Mouse (Mus musculus) common myeloid progenitor, adult 5-6 weeks (primary cell): ENCODE results near the gene Carnmt1. TPM values are rescaled to one million over a fixed set of nuclear protein-coding genes. Genes with fewer than 3 reads are reported as not detected.

Experiments used
- ATAC-seq: replicated peaks from 2 replicates; pipeline ENCODE4 v1.8.0; 2016; ENCODE audit warnings: low read depth, mild to moderate bottlenecking, moderate TSS enrichment, inconsistent platforms; ENCODE audit not compliant: poor library complexity, severe bottlenecking
- total RNA-seq: library from RNA; stranded (forward); fragments of 200-1000, 187-1606 nt; gene quantifications from 2 replicates; pipeline ENCODE4 v1.2.3, GENCODE M21; 2017

Gene Carnmt1
- total RNA-seq, 1 experiment from 2014 or later: 44.7 TPM

DNA sequence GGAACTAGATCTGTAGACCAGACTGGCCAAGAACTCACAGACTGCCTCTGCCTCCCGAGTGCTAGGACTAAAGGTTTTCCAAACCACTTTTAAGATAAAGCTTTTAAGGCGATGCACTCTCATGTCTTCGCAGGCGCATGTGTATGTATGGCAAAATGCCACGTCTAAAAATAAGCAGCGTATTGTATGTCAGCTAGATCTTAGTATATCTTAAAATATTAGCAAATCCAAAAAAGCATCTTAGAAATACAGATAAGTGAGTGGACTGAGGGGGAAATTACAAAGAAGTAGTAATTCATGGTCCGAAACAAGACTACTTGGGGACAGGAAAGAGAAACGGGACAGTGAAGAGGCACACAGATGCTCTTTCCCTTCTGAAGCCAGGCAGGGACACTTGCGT is 41.0 kb downstream of the Carnmt1 start:
- no peak for ATAC-seq

DNA sequence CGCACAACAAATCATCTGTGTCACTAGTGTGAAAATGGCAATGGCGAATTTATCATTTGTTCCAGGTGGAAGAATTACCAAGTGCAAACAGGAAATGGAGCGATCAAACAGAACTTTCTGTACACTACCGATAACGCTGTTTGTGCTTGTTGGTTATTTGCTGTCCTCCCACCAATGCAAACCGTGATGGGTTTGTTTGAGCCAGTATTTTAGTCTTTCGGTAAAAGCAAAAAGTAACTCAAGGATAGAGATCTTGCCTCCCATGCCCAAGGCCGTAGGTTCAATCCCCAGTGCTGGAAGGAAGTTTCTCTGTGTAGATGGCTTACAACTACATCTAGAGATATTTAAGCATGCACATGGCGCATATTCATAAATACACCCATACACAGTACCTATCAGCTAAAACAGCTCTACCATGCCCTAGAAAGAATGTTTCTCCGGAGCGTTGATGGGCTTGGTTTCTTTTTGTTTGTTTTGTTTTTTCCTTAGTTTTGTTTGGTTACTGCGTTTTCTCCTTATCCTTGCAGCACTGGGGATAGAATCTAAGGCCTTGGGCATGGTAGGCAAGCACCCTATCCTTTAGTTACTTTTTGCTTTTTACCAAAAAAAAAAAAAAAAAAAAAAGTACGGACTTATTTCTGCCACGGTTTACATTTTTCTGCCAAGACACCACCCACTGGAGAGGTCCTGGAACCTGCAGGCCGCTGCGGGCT is 41.7 kb downstream of the Carnmt1 start:
- no peak for ATAC-seq

DNA sequence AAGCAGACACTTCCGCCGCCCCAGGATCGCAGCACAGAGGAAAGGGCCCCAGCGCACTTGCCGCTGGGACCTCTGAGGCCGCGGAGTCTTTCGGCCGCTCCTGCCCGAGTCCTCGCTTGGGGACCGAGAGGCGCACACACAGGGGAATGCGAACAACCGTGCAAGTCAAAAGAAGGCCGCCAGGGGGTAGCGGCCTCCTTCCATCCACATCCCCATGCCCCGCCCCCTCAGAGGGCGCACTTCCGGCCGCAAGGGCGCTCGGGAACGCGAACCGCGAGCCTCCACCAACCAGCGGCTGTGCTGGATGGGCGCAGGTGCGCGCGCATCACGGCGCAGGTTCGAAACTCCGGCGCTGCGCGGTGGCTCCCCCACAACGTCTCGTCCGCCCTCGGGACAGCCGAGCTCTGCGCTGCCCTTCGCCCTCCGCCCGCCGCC is 42.3 kb downstream of the Carnmt1 start, which contains the start of gene D030056L22Rik:
Gene D030056L22Rik (plus strand): TSS at position 328 of the 435 bp plus-strand sequence.
- peak; percentile 94 for ATAC-seq

DNA sequence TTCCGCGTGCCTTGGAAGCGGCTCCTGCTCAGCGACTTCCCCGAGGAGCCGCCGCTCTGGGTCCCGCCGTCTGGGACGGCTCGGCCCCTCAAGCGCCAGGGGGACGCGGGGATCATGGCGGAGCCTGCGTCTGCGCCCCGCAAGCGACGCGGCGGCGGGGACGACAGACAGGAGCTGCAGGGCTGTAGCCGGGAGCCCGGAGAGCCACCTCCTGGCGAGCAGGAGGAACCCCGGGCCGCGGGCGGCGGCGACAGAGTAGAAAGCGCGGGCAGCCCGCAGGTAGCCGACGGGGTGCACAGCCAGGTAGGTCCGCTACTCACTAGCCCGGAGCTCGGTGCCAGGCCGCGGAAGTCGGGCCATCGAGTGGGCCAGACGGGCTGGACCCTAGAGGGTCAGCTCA is 42.8 kb downstream of the Carnmt1 start:
- ATAC-seq: peak; percentile 16; the same call in 1 of the 2 replicates

DNA sequence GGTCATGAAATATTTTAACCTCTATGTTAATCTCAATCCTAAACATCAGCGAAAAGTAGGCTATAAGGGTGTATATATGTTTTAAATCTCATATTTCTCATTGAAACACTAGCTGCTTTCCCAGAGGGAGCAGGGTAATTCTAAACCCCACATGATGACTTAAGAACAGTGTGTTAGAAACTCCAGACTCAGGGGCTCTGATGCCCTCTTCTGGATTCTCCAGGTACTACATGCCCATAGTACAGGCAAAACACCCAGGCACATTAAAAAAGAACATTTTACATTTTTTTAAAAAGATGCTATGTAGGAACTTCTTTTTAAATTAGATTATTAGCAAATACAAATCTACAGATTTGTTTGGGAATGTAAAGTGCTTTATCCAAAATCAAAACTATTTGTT is 45.8 kb downstream of the Carnmt1 start:
- peak; percentile 50 for ATAC-seq

DNA sequence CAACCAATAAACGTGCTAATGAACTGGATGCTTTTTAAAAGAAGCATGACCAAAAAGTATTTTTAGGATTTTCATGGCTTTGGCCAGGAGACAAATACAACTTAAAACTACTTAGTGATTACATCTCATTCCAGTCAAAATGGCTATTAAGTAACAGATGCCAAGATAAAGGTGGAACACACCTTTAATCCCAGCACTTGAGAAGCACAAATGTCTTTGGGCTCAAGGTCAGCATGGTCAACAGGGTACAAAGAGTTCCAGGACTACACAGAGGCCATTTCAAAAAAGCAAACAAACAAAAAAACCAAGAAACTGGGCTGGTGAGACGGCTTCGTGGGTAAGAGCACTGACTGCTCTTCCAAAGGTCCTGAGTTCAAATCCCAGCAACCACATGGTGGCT is 49.8 kb downstream of the Carnmt1 start:
- no peak for ATAC-seq

DNA sequence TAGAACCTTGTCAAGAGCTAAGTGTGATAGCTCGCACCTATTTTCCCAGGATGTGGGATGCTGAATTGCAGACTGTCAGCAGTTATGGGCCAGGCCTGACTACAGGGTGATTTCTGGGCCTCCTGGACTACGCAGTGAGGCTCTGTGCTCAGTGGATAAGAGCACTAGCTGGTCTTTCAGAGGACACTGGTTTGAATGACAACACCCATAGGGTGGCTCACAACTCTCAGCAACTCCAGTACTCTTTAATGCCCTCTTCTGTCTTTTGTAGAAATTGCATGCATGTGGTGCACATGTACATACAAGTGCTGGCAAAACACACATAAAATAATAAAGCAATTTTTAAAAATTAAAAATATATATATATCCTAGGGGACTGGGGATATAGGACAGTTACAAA is 54.6 kb downstream of the Carnmt1 start:
- ATAC-seq: peak; percentile 69

DNA sequence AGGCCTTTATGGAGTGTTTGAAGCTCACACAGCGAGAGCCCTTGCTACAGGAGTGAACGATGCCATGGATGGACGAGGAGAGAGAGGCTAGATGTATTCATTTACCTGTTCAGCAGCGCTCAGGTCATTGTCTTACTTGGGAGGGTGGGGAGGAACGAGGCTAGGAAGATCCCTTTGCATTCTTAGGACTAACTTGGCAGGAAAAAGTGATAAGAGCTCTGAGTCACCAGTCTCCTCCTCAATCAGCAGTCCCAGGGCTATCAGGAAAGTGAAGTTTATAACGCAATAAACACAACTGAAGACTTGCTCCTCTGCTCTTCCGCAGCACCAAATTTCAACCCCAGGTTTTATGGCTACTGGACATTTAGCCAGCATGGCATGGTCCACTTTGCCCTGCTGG is 59.7 kb downstream of the Carnmt1 start:
- no peak for ATAC-seq

DNA sequence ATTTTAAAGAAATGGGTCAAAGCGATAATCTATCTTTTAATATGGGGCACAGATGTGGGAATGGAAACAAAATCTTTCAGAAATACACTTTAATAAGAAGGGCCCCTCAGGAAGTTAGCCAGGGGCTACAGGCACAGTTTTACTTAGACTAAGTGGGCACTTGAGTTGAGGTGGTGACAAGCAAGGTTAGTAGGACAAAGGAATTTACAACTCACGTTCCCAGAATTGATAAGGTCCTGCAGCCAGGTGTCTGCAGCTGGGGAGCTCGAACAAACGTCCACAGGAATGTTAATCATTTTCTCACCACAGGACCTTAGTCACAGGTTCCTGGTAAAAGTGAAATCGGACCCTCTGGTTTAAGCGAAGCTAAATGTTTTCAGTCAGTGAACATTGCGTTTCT is 60.5 kb downstream of the Carnmt1 start:
- ATAC-seq: no peak

DNA sequence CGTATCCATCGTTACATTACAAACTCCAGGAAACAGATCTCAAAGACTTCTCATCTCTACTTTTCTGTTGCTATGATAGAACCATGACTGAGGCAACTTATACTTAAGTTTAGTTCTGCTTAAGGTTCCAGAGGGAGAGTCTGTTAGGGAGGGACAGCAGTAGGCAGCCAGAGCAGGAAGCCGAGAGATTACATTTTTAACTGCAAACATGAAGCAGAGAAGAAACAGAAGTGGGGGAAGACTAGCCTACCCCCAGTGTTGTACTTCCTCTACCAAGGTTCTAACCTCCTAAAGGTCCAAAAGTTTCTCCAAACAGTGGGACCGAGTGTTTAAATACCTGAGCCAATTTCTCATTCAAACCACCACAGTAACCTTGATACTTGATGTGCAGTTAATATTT is 65.3 kb downstream of the Carnmt1 start:
- ATAC-seq: no peak

DNA sequence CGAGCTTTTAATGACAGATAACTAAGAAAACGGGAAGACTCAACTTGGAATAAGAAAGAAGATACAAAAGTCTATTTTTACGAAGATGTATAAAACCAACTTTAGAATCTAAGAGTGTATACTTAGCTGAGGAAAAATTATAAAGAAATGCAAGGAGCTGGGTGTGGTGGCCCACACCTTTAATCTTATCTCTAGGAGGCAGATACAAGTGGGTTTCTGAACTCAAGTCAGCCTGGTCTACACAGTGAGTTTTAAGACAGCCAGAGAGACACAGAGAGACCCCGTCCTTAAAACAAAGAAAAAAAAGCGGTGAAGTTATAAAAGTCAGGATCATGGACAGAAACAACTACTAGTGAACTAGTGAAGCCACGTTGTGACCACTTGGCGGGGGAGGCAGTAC is 68.6 kb downstream of the Carnmt1 start:
- no peak for ATAC-seq

DNA sequence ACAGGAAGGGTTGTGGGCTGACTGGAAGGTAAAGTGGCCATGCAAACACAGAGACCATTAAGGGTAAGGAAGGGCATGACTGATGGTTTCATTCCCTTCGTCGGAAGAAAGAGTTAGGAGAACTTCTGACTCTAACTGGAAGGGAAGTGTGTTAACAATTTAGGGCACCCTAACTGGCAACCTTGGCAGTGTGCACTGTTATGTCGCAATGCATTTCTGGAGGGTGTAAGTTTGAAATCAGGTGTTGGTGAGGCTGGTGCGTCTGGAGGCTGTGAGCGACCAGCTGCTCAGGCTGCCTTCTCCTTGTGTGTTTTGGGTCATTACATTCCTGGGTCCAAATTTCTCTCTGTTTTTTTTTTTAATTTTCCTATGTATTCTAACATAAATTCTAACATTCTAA is 73.4 kb downstream of the Carnmt1 start:
- ATAC-seq: no peak

DNA sequence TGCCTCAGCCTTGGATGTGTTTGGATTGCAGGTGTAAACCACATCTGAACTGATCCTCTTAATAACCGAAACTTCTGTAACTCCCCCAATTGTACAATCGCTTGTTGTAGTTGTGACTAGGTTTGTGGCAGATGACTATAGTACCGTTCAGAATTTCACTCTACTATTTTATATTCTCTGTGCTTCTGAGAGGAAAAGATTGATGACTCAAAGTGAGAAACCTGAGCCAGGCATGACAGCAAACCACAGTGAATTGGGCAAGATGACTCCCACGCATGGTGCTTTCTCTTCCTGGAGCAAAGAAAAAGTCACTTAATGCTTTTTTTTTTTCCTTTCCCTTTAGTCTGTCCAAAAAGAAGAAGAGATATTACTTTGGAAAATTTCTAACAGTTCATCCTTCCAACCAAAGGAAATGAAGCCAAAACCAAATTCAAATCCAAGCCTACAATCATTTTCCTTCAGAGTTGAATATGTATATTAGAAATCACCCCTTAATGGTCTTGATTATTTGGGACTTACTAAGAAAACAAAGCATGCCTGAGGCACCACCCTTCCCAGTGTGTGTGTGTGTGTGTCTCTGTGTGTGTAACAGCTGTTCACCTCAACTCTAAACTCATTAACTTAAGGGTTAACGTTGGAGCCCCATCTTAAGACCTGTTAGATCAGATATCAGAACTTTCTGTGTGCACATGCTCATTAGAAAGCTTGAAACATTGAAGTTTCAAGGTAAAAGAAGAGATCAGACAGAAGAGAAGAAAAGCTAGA is 76.2 kb downstream of the Carnmt1 start:
- ATAC-seq: no peak

DNA sequence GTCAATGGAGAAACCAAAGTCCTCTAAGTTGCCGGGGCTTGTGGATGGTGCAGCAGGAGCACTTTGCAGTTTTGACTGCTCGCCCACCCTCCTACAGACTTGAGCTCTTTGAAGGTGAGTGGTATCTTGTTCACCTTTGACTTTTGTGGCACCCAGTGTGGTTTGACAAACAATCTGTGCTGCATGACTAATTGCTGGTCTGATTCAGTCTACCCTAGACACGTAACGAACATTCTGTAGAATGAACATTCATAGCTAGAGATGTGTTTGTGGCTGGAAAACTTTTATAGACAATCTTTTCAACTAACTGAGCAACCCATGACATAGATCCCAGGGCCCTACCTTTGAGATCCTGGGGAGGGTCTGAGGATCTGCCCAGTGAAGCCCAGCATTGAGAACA is 76.8 kb downstream of the Carnmt1 start:
- ATAC-seq: no peak

DNA sequence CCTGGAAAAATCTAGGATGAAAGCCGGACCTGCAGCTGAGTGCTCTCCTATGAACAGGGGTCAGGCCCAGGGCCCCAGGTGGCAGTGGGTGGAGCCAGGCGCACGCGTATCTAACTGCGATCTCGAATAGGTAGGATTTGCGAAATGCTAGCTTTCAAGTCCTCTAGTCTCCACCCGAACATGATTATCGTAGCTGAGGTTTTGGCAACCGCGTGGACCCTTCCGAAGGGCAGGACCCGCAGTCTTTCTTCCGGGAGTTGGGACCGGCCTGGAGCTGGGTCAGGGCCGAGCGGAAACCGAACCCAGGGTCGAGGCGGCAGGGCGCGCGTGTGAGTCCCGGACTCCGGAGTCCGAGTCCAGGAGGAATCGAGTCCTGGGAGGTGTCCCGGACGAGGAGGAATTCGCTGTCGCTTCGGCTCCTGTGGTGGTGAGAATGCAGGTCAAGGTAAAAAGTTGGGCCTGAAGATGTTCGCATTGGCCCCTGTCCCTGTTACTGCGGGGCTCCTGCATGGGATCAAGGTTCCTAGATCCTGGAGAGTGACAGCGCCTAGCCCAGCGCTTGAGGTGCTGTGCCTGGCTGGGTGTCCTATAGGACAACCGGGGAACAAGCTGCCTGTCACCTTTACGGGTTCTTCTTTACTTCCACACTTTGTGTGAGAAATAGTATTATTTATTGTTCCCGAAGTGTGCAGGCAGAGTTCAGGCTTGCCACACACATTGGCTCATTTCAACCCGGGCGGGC is 79.2 kb downstream of the Carnmt1 start, which contains the start of gene Trpm6:
Gene Trpm6 (plus strand): TSS at position 386 of the 742 bp plus-strand sequence.
- ATAC-seq: peak; percentile 45

Other genes with a start within 250 kb of the Carnmt1 start
- 99.8 and 109 TPM in 2 replicates for gene Ostf1, start 38.9 kb upstream of the Carnmt1 start, total RNA-seq
- gene Nmrk1, start 38.8 kb upstream of the Carnmt1 start, total RNA-seq: 4.0 and 7.6 TPM in 2 replicates
- 21.9 and 27.0 TPM in 2 replicates for gene D030056L22Rik, start 42.4 kb downstream of the Carnmt1 start, total RNA-seq
- gene Trpm6, start 79.2 kb downstream of the Carnmt1 start, total RNA-seq: 0.53 TPM in 1 of 2 replicates, not detected in the other